Mouse (Mus musculus): ENCODE results near the gene Olfr896-ps1.

Gene Olfr896-ps1

DNA sequence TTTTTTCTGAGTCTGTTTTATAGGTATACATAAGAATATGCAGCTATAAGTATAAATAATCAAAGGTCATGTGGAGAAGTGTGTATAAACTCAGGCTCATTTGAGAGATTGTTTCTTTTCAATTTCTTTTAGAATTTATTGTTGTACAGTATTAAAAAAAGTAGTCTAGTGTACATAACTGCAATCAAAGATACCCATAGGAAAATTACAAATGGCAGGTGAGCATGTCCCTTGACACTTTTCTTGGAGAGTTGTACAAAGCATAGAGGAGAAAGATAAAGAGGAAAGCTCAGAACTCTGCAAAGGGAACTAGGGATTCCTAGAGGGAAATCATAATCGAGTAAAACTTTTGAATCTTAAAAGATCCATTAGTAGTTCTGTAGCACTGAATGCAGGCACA lies at the start of gene Olfr896-ps1:
Gene Olfr896-ps1 (plus strand): TSS at position 301 of the 400 bp plus-strand sequence.
- no peak for DNase-seq (ENCODE audit: low read depth)

- no peak for DNase-seq (ENCODE audit: low read depth)
Observed at GRCm38 (mm10) chr9:38252474-38252873, 38.4 kb upstream of the Olfr896-ps1 start, which contains the start of gene Olfr143. Gene Olfr143 (plus strand): TSS chr9:38252774.

GRCm38 (mm10) chr9:38267551-38267950 lies 23.4 kb upstream of the Olfr896-ps1 start, which contains the start of gene Olfr895:
Gene Olfr895 (plus strand): TSS chr9:38267851.
- DNase-seq (ENCODE audit: low read depth), result no peak

DNA sequence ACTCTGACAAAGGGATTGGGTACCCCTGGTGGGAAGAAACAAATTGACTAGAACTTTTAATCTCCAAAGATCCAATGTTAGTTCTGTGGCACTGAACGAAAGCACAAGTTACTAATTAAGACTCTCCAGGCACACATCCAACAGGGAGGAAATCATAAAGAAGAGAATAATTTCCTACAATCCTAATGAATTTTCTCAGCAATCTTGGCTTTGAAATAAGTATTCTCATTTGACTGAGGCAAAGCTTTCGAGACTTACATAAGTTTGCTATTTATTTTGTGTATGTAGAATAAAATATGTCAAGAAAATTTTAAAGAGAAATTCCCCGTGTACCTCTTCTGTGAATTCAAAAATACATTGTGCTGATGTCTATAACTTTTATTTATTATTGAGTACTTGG lies 37.9 kb downstream of the Olfr896-ps1 start, which contains the start of gene Olfr25:
Gene Olfr25 (plus strand): TSS at position 301 of the 400 bp plus-strand sequence.
- no peak for DNase-seq (ENCODE audit: low read depth)

Data from fibroblast of lung, adult 2 months (primary cell).